Mouse (Mus musculus) gastrocnemius, postnatal 36 days (tissue): Measurements from ENCODE around the gene Pcgf5. TPM values are rescaled to one million over a fixed set of nuclear protein-coding genes. Genes with fewer than 3 reads are reported as not detected.
A peak's percentile ranks its signal among the peaks of the same experiment; 100 is the strongest.

Source experiments
- DNase-seq, 2 experiments: peaks; one replicate each; pipeline ENCODE4 v3.0.0; 2022
- intact Hi-C: fragments of 180-260 bp; cut with DNase I; formaldehyde crosslinking; loops from one replicate; pipeline ENCODE4 v1.15.1; 2025
- total RNA-seq, 2 experiments: library from RNA; stranded (reverse); gene quantifications; 2 replicates each; pipeline ENCODE4 v1.2.3; 2021

The Pcgf5 gene
- total RNA-seq, 2 experiments from 2014 or later = 25.8 to 33.3 TPM

DNA sequence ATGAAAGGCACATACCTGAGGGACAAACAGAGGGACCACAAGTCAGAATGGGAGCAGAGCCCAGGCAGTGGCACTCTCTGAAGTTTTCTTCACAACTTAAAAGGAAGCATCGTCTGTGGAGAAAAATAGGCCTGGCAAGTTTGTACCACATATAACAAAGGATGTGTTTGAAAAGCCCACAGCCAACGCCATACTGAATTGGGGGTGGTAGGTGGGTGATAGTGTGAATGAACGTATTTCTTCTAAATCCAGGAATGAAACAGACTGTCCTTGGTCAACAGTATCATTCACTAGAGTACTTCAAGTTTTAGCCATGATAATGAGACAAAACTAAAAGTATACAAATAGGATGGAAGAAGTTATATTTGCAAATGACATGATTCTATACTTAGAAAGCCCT is 123.2 kb downstream of the Pcgf5 start:
- intact Hi-C loops = loop anchor here (2.0 kb wide), 1 partner anchor 67 kb away; no protein-coding TSS in a partner anchor
- DNase-seq = no peak

DNA sequence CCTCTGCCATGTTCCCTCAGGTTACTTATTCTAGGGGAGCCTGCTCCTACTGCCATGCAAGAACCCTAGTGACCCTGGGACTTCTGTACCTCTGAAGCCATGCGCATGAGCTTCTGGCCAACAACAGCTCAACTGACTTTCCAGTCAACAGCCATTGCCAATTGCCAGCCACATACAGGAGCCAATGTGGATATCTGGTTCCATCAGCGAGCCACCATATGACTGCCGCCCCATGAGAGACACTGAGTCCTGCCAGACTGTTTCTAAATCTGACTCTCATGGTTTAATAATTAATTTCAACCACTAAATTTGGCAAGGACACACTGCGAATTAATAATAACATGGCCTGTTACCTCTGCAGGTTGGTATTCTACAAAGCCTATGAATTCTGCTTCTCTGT is 128.5 kb downstream of the Pcgf5 start:
- intact Hi-C loops = no loop called here

GRCm38 (mm10) chr19:36477151-36477550 is 129.0 kb downstream of the Pcgf5 start:
- intact Hi-C loops = no loop called here
- DNase-seq = no peak

More for the DNA sequence above, 128.5 kb downstream of the Pcgf5 start:
- no peak for DNase-seq

DNA sequence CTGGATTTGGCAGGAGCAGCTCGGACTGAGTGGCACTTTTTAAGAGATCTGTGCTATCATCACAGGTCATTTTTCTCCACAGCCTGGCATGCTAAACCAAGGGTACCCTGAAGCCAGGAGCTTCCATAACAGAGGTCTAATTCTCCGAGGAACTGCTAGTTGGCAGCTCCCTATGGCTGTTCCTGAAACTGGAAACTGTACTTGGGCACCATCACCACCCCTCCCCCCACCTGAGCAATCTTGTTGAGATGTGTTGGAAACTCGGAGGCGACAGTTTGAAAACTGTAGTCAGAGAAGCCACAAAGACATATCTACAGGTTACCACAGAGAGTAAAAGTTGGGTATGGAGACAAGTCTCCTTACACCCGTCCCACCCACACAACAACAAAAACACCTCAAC is 129.6 kb downstream of the Pcgf5 start:
- intact Hi-C loops = no loop called here
- DNase-seq = no peak

GRCm38 (mm10) chr19:36490911-36491310 is 142.8 kb downstream of the Pcgf5 start:
- no peak for DNase-seq
- intact Hi-C loops = no loop called here

- DNase-seq = no peak
- intact Hi-C loops = no loop called here
Observed at GRCm38 (mm10) chr19:36495555-36495954, 147.4 kb downstream of the Pcgf5 start.

GRCm38 (mm10) chr19:36496532-36496931 is 148.4 kb downstream of the Pcgf5 start:
- DNase-seq = no peak
- intact Hi-C loops = no loop called here

- intact Hi-C loops = no loop called here
- peak in 1 of 2 experiments; percentile 18 for DNase-seq
Observed at GRCm38 (mm10) chr19:36497067-36497466, 149.0 kb downstream of the Pcgf5 start.

- no peak for DNase-seq
- intact Hi-C loops = no loop called here
Observed at GRCm38 (mm10) chr19:36497744-36498143, 149.6 kb downstream of the Pcgf5 start.

DNA sequence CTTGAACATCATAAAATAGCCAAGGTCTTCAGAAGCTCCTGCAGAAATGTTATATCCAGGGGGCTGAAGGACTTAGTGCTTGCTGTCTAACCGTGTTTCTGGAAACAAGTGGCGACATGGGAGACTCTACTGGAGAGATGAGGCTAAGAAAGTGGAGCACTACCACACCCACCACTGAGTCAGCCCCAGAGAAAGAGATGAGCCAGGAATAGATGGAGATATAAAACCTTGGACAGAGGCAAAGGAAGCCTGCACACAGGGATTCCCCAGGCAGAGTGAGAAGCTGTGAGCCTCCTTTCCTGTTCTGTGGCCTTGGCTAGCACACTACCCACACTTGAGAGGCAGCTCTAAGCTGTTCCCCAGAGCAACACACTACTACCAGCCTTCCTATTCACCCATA is 156.6 kb downstream of the Pcgf5 start:
- no peak for DNase-seq
- intact Hi-C loops = no loop called here

Other genes starting within 250 kb of the Pcgf5 start
- 10 to 100 TPM in 1 of 2 experiments, 1 to 10 TPM in 1; 9.5 to 11.4 TPM for gene Ankrd1, start 228.2 kb upstream of the Pcgf5 start, total RNA-seq
- gene Hectd2, start 206.3 kb downstream of the Pcgf5 start, total RNA-seq = 1 to 10 TPM; 2.8 to 4.6 TPM